In genomic region chr11:79222661-79223060, GRCm38 (mm10) we compare ENCODE assay signal across 18 mouse cellular contexts. TPM values are rescaled to one million over a fixed set of nuclear protein-coding genes. Genes with fewer than 3 reads are reported as not detected.
A peak's percentile ranks its signal among the peaks of the same experiment; 100 is the strongest.
DNase-seq lines count a peak whose midpoint lies in the region.
"Had no signal": no experiment of that assay in that cellular context is flagged by ENCODE, and none has a peak within 500 bp of the region (broad histone marks: within the 10 kb centered on the region; RNA-seq: fewer than 3 reads in every experiment).

No protein-coding gene starts in this region.

- H3K36me3 ChIP-seq in heart, embryonic 10.5 days, result no peaks in the 10 kb centered on the region
- H3K36me3 ChIP-seq: forebrain, embryonic 10.5 days; heart, embryonic 13.5 days; hindbrain, embryonic 12.5 days; hindbrain, embryonic 15.5 days had no signal

- WGBS in heart, embryonic 10.5 days, result 85% methylated on average over 6 of the region's 6 CpGs

- no peak overlapping the region for H3K27ac ChIP-seq in heart, embryonic 10.5 days
- H3K27ac ChIP-seq: forebrain, embryonic 10.5 days; heart, embryonic 13.5 days; hindbrain, embryonic 12.5 days; hindbrain, embryonic 15.5 days had no signal

- H3K27me3 ChIP-seq in heart, embryonic 10.5 days (ENCODE audit: insufficient read depth, poor library complexity, severe bottlenecking), result no peaks in the 10 kb centered on the region
- H3K27me3 ChIP-seq: heart, embryonic 13.5 days; hindbrain, embryonic 12.5 days; hindbrain, embryonic 15.5 days had no signal

- DNase-seq in adrenal gland, adult (ENCODE audit: inconsistent age in 2 of 2, low spot score in 1 of 2), result peak; percentile 4 to 28
- no peak for DNase-seq in adrenal gland, postnatal 4 days (ENCODE audit: low spot score in 2 of 2)
- DNase-seq in heart, embryonic 10.5 days (ENCODE audit: low spot score), result peak; percentile 54
- no peak for DNase-seq in heart, adult 8-10 months (ENCODE audit: low spot score)
- peak; percentile 28 for DNase-seq in testis, postnatal 10 days (ENCODE audit: low spot score)
- DNase-seq in testis, postnatal 14 days (ENCODE audit: low spot score), result no peak
- DNase-seq in urinary bladder, postnatal 4 days (ENCODE audit: low spot score in 2 of 2), result peak; percentile 9 to 55
- no peak for DNase-seq in urinary bladder, adult 18-20 months (ENCODE audit: low spot score in 2 of 2)
- DNase-seq: adrenal gland, adult 8-10 months; adrenal gland, postnatal 25 days; cerebellum, adult 18-20 months; cerebellum, adult 9-10 months; cerebellum, postnatal 14 days; gastrocnemius, postnatal 10 days had no signal

- no peaks in the 10 kb centered on the region for H3K9me3 ChIP-seq in heart, embryonic 10.5 days
- H3K9me3 ChIP-seq: forebrain, embryonic 10.5 days; heart, embryonic 13.5 days; hindbrain, embryonic 12.5 days; hindbrain, embryonic 15.5 days had no signal

- H3K4me1 ChIP-seq in heart, embryonic 10.5 days, result peaks cover 16% of the 10 kb centered on the region

- no peak overlapping the region for H3K4me3 ChIP-seq in heart, embryonic 10.5 days
- H3K4me3 ChIP-seq: forebrain, embryonic 10.5 days; heart, embryonic 13.5 days; hindbrain, embryonic 12.5 days; hindbrain, embryonic 15.5 days had no signal

RNA-seq across cellular contexts. Expression of gene Wsb1, which starts 31.8 kb away (rescaled TPM):
- total RNA-seq in adrenal gland, postnatal 4 days (2021), result 100 to 1,000 TPM; 103 to 134 TPM
- polyA plus RNA-seq in heart, embryonic 10.5 days (2016; fragmentation: Nextera tagmentation; extraction: Ambion mirVana), result 169 and 203 TPM in 2 replicates
- total RNA-seq in heart, adult 8-10 months (2022), result 10 to 100 TPM in 3 of 4 experiments, 1 to 10 TPM in 1; 9.5 to 13.5 (median 12.3) TPM

Comparison
In these comparisons a context has a peak if more than half of its experiments do, and no peak if none do; other contexts are left out.
1. DNase-seq: peak in adrenal gland, adult (2 of 2), heart, embryonic 10.5 days (single experiment), testis, postnatal 10 days (single experiment) and urinary bladder, postnatal 4 days (2 of 2); none in adrenal gland, postnatal 4 days (0 of 2), heart, adult 8-10 months (single experiment), testis, postnatal 14 days (single experiment) and urinary bladder, adult 18-20 months (0 of 2).
2. RNA of gene Wsb1, which starts 31.8 kb away (total RNA-seq): 103 to 134 TPM in adrenal gland, postnatal 4 days; 9.5 to 13.5 TPM in heart, adult 8-10 months; every median in the first group is over 4 times any median in the second.